Mouse (Mus musculus): ENCODE measurements around the gene Tmc3.

DNA sequence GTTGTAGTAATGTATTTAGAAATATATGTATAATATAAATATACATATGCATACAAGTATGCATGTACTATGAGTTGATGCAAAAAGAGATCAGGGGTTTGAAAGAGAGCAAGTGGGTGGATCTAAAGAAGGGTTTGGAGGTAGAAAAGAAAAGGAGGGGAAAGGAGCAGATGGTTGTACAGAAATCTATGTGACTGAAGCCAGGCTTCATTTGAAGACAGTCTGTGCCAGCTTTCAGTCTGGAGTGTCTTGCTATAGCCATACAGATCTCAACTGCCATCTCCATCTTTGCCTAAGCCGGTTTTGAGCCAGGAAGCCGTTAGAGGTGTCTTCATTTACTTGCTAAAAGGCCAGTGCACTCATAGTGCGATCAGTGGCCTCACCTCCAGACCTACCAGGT lies 30.5 kb downstream of the Tmc3 start:
- TF ChIP-seq SIN3A (IDR thresholded peaks at IDR 0.05; ENCODE audit: low read length) (no peak), POLR2A (IDR thresholded peaks at IDR 0.05; ENCODE audit: control insufficient read depth in 1 of 2, insufficient read depth in 1 of 2, low read depth in 1 of 2, low read length in 2 of 2, poor library complexity in 1 of 2) (no peak), ZMIZ1 (IDR thresholded peaks at IDR 0.05; ENCODE audit: low read depth, low read length) (no peak), MXI1 (IDR thresholded peaks at IDR 0.05; ENCODE audit: low read depth, low read length) (no peak), USF2 (IDR thresholded peaks at IDR 0.05; ENCODE audit: borderline replicate concordance in 1 of 2, insufficient read depth in 1 of 2, low read depth in 1 of 2, low read length in 2 of 2) (no peak), MAX (IDR thresholded peaks at IDR 0.05; ENCODE audit: low read length) (no peak), CTCF (IDR thresholded peaks at IDR 0.05 in 2 of 3, conservative IDR thresholded peaks at IDR 0.05 in 1 of 3; ENCODE audit: control insufficient read depth in 1 of 3, insufficient read depth in 1 of 3, low read depth in 2 of 3, low read length in 3 of 3, poor library complexity in 1 of 3, severe bottlenecking in 1 of 3) (no peak), NELFE (IDR thresholded peaks at IDR 0.05; ENCODE audit: low read depth, low read length) (no peak), E2F4 (IDR thresholded peaks at IDR 0.05; ENCODE audit: borderline replicate concordance, low read depth, low read length) (no peak), CHD2 (IDR thresholded peaks at IDR 0.05; ENCODE audit: low read length) (no peak)

Data from MEL (cell line).